Comparison of ENCODE assay signal across 8 mouse cellular contexts in the genomic region with DNA sequence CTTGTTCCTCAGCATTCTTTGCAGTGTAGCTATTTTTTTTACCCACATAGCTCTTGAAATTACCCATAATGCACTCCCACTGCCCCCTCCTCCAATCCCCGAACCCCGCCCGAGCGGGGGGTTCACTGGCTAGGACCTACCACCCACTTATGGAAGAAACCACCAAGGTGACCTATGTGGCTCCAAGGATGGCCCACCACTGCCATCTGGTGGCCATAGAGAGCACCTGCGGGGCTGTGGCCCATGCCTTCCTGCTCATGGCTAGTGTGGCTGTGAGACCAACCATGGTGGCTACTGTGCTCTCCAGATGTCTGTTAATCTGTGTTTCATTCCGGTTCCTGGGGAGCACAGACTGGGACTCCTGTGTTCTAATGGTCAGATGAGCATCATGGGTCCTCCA. TPM values are rescaled to one million over a fixed set of nuclear protein-coding genes. Genes with fewer than 3 reads are reported as not detected.
DNase-seq lines count a peak whose midpoint lies in the region; ATAC-seq and TF ChIP-seq lines count a peak whose summit lies in the region.

No protein-coding gene starts in this region.

- TF ChIP-seq POLR2A in thymus, adult 2 months (IDR thresholded peaks at IDR 0.05; ENCODE audit: control insufficient read depth, extremely low read depth, insufficient read depth, low read length, poor library complexity): no peak
- no peak for TF ChIP-seq POLR2A in bone marrow macrophage, adult 2 months (IDR thresholded peaks at IDR 0.05; ENCODE audit: borderline replicate concordance, low read depth, low read length)

- no peak overlapping the region for H3K27ac ChIP-seq in thymus, adult 2 months (ENCODE audit: control insufficient read depth, insufficient read depth, low read length)
- no peak overlapping the region for H3K27ac ChIP-seq in bone marrow macrophage, adult 2 months (ENCODE audit: insufficient read depth, low read depth, low read length)
- H3K27ac ChIP-seq in intestine, embryonic 14.5 days (ENCODE audit: low read depth): no peak overlapping the region

- WGBS in thymus, adult 2 months: 8% methylated on average over 6 of the region's 6 CpGs
- 18% methylated on average over 6 of the region's 6 CpGs for WGBS in intestine, embryonic 14.5 days

- H3K4me3 ChIP-seq in thymus, adult 2 months (ENCODE audit: control insufficient read depth, insufficient read depth, low read length): no peak overlapping the region
- no peak overlapping the region for H3K4me3 ChIP-seq in bone marrow macrophage, adult 2 months (ENCODE audit: insufficient read depth, low read length)
- H3K4me3 ChIP-seq in intestine, embryonic 14.5 days (ENCODE audit: low read depth, low read length): no peak overlapping the region

- peak; percentile 71 for ATAC-seq in erythroid progenitor cell, adult 5-6 weeks (replicated peaks; ENCODE audit: low FRiP score, poor library complexity, severe bottlenecking)
- peak; percentile 50; the same call in 1 of the 2 replicates for ATAC-seq in intestine, embryonic 14.5 days (replicated peaks; ENCODE audit: low FRiP score, low TSS enrichment, low read depth)

- no peaks in the 10 kb centered on the region for H3K27me3 ChIP-seq in thymus, adult 2 months (ENCODE audit: control insufficient read depth, insufficient read depth, low read length)
- H3K27me3 ChIP-seq in intestine, embryonic 14.5 days (replicated peaks; ENCODE audit: control insufficient read depth, insufficient read depth, low read length): no peaks in the 10 kb centered on the region

- no peaks in the 10 kb centered on the region for H3K9me3 ChIP-seq in intestine, embryonic 14.5 days (ENCODE audit: control insufficient read depth, low read length)

- no peaks in the 10 kb centered on the region for H3K4me1 ChIP-seq in thymus, adult 2 months (replicated peaks; ENCODE audit: control insufficient read depth, insufficient read depth, low read length)
- no peaks in the 10 kb centered on the region for H3K4me1 ChIP-seq in bone marrow macrophage, adult 2 months (ENCODE audit: control insufficient read depth, insufficient read depth, low read length)
- no peaks in the 10 kb centered on the region for H3K4me1 ChIP-seq in intestine, embryonic 14.5 days (replicated peaks; ENCODE audit: control insufficient read depth, insufficient read depth, low read length)

- no peak overlapping the region for H3K9ac ChIP-seq in intestine, embryonic 14.5 days (ENCODE audit: low read length)

- intact Hi-C loops in left cerebral cortex, postnatal 4 days (cut with DNase I): no loop called here

- no peaks in the 10 kb centered on the region for H3K36me3 ChIP-seq in thymus, adult 2 months (ENCODE audit: control insufficient read depth, insufficient read depth, low read length)
- H3K36me3 ChIP-seq in intestine, embryonic 14.5 days (ENCODE audit: control insufficient read depth, insufficient read depth, low read length): no peaks in the 10 kb centered on the region

- DNase-seq in thymus, adult 2 months: peak; percentile 50
- DNase-seq in thymus, adult 18-20 months: no peak
- DNase-seq in intestine, embryonic 14.5 days (ENCODE audit: low spot score): peak; percentile 78
- peak; percentile 66 for DNase-seq in left cerebral cortex, postnatal 4 days
- DNase-seq in naive thymus-derived CD4-positive, alpha-beta T cell, adult 2 months (ENCODE audit: low read depth): peak; percentile 76
- peak; percentile 60 for DNase-seq in thymus, postnatal 14 days

- H3K4me2 ChIP-seq in intestine, embryonic 14.5 days (ENCODE audit: low read length): no peak overlapping the region

- peak; percentile 96 for TF ChIP-seq CTCF in thymus, adult 2 months (IDR thresholded peaks at IDR 0.05; ENCODE audit: borderline replicate concordance, control insufficient read depth, extremely low read depth, insufficient read depth, low read length, poor library complexity)
- TF ChIP-seq CTCF in bone marrow macrophage, adult 2 months (IDR thresholded peaks at IDR 0.05; ENCODE audit: low read depth, low read length): peak; percentile 54

RNA-seq across cellular contexts. Expression of gene Tas1r2, which starts 16.5 kb away (rescaled TPM):
- polyA plus RNA-seq in thymus, adult 2 months (2012; rRNA removed): 0.05 and 0.17 TPM in 2 replicates
- not detected in 2 replicates for polyA plus RNA-seq in bone marrow macrophage, adult 2 months (2012; ENCODE audit: insufficient read depth, insufficient read length, missing spikeins)
- not detected in 2 replicates for total RNA-seq in erythroid progenitor cell, adult 5-6 weeks (2015; ENCODE audit: low replicate concordance)
- not detected in 2 replicates for total RNA-seq in erythroid progenitor cell, adult 5-6 weeks (2017; ENCODE audit: low replicate concordance)
- polyA plus RNA-seq in intestine, embryonic 14.5 days (2014; fragmentation: Nextera tagmentation; extraction: Ambion mirVana): not detected in 2 replicates
- total RNA-seq in left cerebral cortex, postnatal 4 days (2021): not detected

RNA-seq across cellular contexts. Expression of gene Aldh4a1, which starts 47.2 kb away (rescaled TPM):
- polyA plus RNA-seq in thymus, adult 2 months (2012; rRNA removed): 60.5 and 69.2 TPM in 2 replicates
- 13.3 and 13.8 TPM in 2 replicates for polyA plus RNA-seq in bone marrow macrophage, adult 2 months (2012; ENCODE audit: insufficient read depth, insufficient read length, missing spikeins)
- total RNA-seq in erythroid progenitor cell, adult 5-6 weeks (2015; ENCODE audit: low replicate concordance): 1.7 and 1.8 TPM in 2 replicates
- 0.30 and 4.7 TPM in 2 replicates for total RNA-seq in erythroid progenitor cell, adult 5-6 weeks (2017; ENCODE audit: low replicate concordance)
- 10.1 and 11.0 TPM in 2 replicates for polyA plus RNA-seq in intestine, embryonic 14.5 days (2014; fragmentation: Nextera tagmentation; extraction: Ambion mirVana)
- total RNA-seq in left cerebral cortex, postnatal 4 days (2021): 10 to 100 TPM; 23.6 to 25.0 TPM

Comparison
In these comparisons a context has a peak if more than half of its experiments do, and no peak if none do; other contexts are left out.
1. DNase-seq: peak in thymus, adult 2 months (single experiment), intestine, embryonic 14.5 days (single experiment), left cerebral cortex, postnatal 4 days (single experiment), naive thymus-derived CD4-positive, alpha-beta T cell, adult 2 months (single experiment) and thymus, postnatal 14 days (single experiment); none in thymus, adult 18-20 months (0 of 2).